Mouse (Mus musculus) kidney, adult 2 months (tissue): ENCODE results near the gene Rps10.

Source experiments
- CTCF ChIP-seq: fragments of 200-500 bp; conservative IDR thresholded peaks from 2 replicates; pipeline ENCODE4 v1.5.1; 2011; ENCODE audit warnings: low read depth, mild to moderate bottlenecking, control low read depth, low read length, moderate library complexity, mixed read lengths; ENCODE audit not compliant: insufficient read depth, insufficient read length
- POLR2A ChIP-seq: fragments of 200-500 bp; IDR thresholded peaks from one replicate; pipeline ENCODE4 v1.6.1; 2011; ENCODE audit warnings: low read depth, low read length, control low read depth

- TF ChIP-seq CTCF (no peak), POLR2A (no peak)
Observed at GRCm38 (mm10) chr17:27645807-27646206, 9.3 kb upstream of the Rps10 start.
